ENCODE assay signal across 9 mouse cellular contexts in genomic region chr7:126775185-126775977, GRCm38 (mm10). TPM values are rescaled to one million over a fixed set of nuclear protein-coding genes. Genes with fewer than 3 reads are reported as not detected.
A peak's percentile ranks its signal among the peaks of the same experiment; 100 is the strongest.
DNase-seq lines count a peak whose midpoint lies in the region; ATAC-seq and TF ChIP-seq lines count a peak whose summit lies in the region.
"Had no signal": no experiment of that assay in that cellular context is flagged by ENCODE, and none has a peak within 500 bp of the region (broad histone marks: within the 10 kb centered on the region; RNA-seq: fewer than 3 reads in every experiment).

No protein-coding gene starts in this region.

- peak overlapping the region; percentile 74; the same call in 1 of the 2 replicates for H3K27ac ChIP-seq in liver, embryonic 11.5 days (ENCODE audit: low read depth, low read length)
- peak overlapping the region; percentile 92; the same call in 1 of the 2 replicates for H3K27ac ChIP-seq in hindbrain, postnatal 0 days
- H3K27ac ChIP-seq in neural tube, embryonic 12.5 days = peak overlapping the region; percentile 23; the same call in 1 of the 2 replicates

- peaks cover 35% of the 10 kb centered on the region for H3K4me1 ChIP-seq in liver, embryonic 11.5 days (replicated peaks; ENCODE audit: control insufficient read depth, insufficient read depth, low read length)
- peaks cover 28% of the 10 kb centered on the region for H3K4me1 ChIP-seq in hindbrain, postnatal 0 days (ENCODE audit: insufficient read depth, low read length)
- H3K4me1 ChIP-seq in neural tube, embryonic 12.5 days = peaks cover 27% of the 10 kb centered on the region

- H3K36me3 ChIP-seq in liver, embryonic 11.5 days (ENCODE audit: control insufficient read depth, insufficient read depth, low read length) = peaks cover 8% of the 10 kb centered on the region; the same call in 1 of the 2 replicates
- H3K36me3 ChIP-seq in hindbrain, postnatal 0 days (ENCODE audit: insufficient read depth, low read length) = peaks cover 10% of the 10 kb centered on the region
- peaks cover 24% of the 10 kb centered on the region for H3K36me3 ChIP-seq in neural tube, embryonic 12.5 days

- H3K4me3 ChIP-seq in liver, embryonic 11.5 days (ENCODE audit: low read depth, low read length) = no peak overlapping the region
- no peak overlapping the region for H3K4me3 ChIP-seq in hindbrain, postnatal 0 days (ENCODE audit: low read length)
- no peak overlapping the region for H3K4me3 ChIP-seq in neural tube, embryonic 12.5 days

- WGBS in liver, embryonic 11.5 days = 81% methylated on average over 10 of the region's 10 CpGs
- WGBS in hindbrain, postnatal 0 days = 82% methylated on average over 10 of the region's 10 CpGs
- 87% methylated on average over 10 of the region's 10 CpGs for WGBS in neural tube, embryonic 12.5 days

- no peaks in the 10 kb centered on the region for H3K27me3 ChIP-seq in liver, embryonic 11.5 days (replicated peaks; ENCODE audit: control insufficient read depth, insufficient read depth, low read length)
- H3K27me3 ChIP-seq in hindbrain, postnatal 0 days (ENCODE audit: insufficient read depth, low read length) = no peaks in the 10 kb centered on the region
- H3K27me3 ChIP-seq in neural tube, embryonic 12.5 days (replicated peaks) = no peaks in the 10 kb centered on the region

- peak; percentile 18 for DNase-seq in adrenal gland, postnatal 10 days
- DNase-seq in adrenal gland, adult 18-20 months (ENCODE audit: low spot score in 2 of 2) = no peak
- no peak for DNase-seq in liver, embryonic 11.5 days (ENCODE audit: low spot score)
- no peak for DNase-seq in liver
- DNase-seq in hindbrain, postnatal 0 days (ENCODE audit: low spot score) = no peak
- no peak for DNase-seq in layer of hippocampus, postnatal 10 days (ENCODE audit: low spot score in 2 of 2)
- no peak for DNase-seq in retina, embryonic 14.5 days (ENCODE audit: low spot score)

- no peak for ATAC-seq in liver, embryonic 11.5 days (replicated peaks; ENCODE audit: low FRiP score)
- ATAC-seq in hindbrain, postnatal 0 days = no peak
- no peak for ATAC-seq in neural tube, embryonic 12.5 days (ENCODE audit: low FRiP score, low read depth)

- H3K9ac ChIP-seq in liver, embryonic 11.5 days (ENCODE audit: low read depth, low read length) = peak overlapping the region; percentile 25; the same call in 1 of the 2 replicates
- H3K9ac ChIP-seq in hindbrain, postnatal 0 days (replicated peaks; ENCODE audit: low read length) = no peak overlapping the region
- peak overlapping the region; percentile 84; the same call in 1 of the 2 replicates for H3K9ac ChIP-seq in neural tube, embryonic 12.5 days

- H3K4me2 ChIP-seq in liver, embryonic 11.5 days = peak overlapping the region; percentile 94
- H3K4me2 ChIP-seq in hindbrain, postnatal 0 days (ENCODE audit: low read depth, low read length) = peak overlapping the region; percentile 99; the same call in 1 of the 2 replicates
- peak overlapping the region; percentile 94 for H3K4me2 ChIP-seq in neural tube, embryonic 12.5 days (replicated peaks)

- TF ChIP-seq CTCF in hindbrain, postnatal 0 days (IDR thresholded peaks at IDR 0.05; ENCODE audit: low read depth) = peak; percentile 48

- no peaks in the 10 kb centered on the region for H3K9me3 ChIP-seq in liver, embryonic 11.5 days (ENCODE audit: control insufficient read depth, low read length)
- no peaks in the 10 kb centered on the region for H3K9me3 ChIP-seq in hindbrain, postnatal 0 days (ENCODE audit: low read length)
- no peaks in the 10 kb centered on the region for H3K9me3 ChIP-seq in neural tube, embryonic 12.5 days

RNA-seq across cellular contexts. Expression of gene Ypel3, which starts 1.4 kb away (rescaled TPM):
- 100 to 1,000 TPM; 140 to 147 TPM for total RNA-seq in adrenal gland, postnatal 10 days (2021)
- total RNA-seq in adrenal gland, adult 18-20 months (2021) = 10 to 100 TPM; 93.7 to 95.0 TPM
- 49.1 and 52.2 TPM in 2 replicates for polyA plus RNA-seq in liver, embryonic 11.5 days (2014; fragmentation: Nextera tagmentation; extraction: Ambion mirVana)
- total RNA-seq in hindbrain, postnatal 0 days (2014; rRNA removed) = 163 and 240 TPM in 2 replicates
- polyA plus RNA-seq in hindbrain, postnatal 0 days (2015; fragmentation: Nextera tagmentation; extraction: Ambion mirVana) = 239 and 242 TPM in 2 replicates
- polyA plus RNA-seq in neural tube, embryonic 12.5 days (2016; fragmentation: Nextera tagmentation; extraction: Ambion mirVana) = 160 and 169 TPM in 2 replicates
- 100 to 1,000 TPM; 150 to 152 TPM for total RNA-seq in layer of hippocampus, postnatal 10 days (2021)

RNA-seq across cellular contexts. Expression of gene Tbx6, which starts 5.9 kb away (rescaled TPM):
- total RNA-seq in adrenal gland, postnatal 10 days (2021) = 1 to 10 TPM in 1 of 2 experiments, under 1 TPM in 1; 0.60 to 1.2 TPM
- under 1 TPM; 0.53 to 0.64 TPM for total RNA-seq in adrenal gland, adult 18-20 months (2021)
- 0.22 and 0.55 TPM in 2 replicates for polyA plus RNA-seq in liver, embryonic 11.5 days (2014; fragmentation: Nextera tagmentation; extraction: Ambion mirVana)
- total RNA-seq in hindbrain, postnatal 0 days (2014; rRNA removed) = 0.16 and 2.1 TPM in 2 replicates
- 0.26 and 0.29 TPM in 2 replicates for polyA plus RNA-seq in hindbrain, postnatal 0 days (2015; fragmentation: Nextera tagmentation; extraction: Ambion mirVana)
- 0.68 and 0.72 TPM in 2 replicates for polyA plus RNA-seq in neural tube, embryonic 12.5 days (2016; fragmentation: Nextera tagmentation; extraction: Ambion mirVana)
- total RNA-seq in layer of hippocampus, postnatal 10 days (2021) = under 1 TPM; 0.62 to 0.69 TPM
- total RNA-seq: hematopoietic stem cell, adult 5-6 weeks had no signal

RNA-seq across cellular contexts. Expression of gene Gdpd3, which starts 9.2 kb away (rescaled TPM):
- 1 to 10 TPM; 3.4 to 8.6 TPM for total RNA-seq in adrenal gland, postnatal 10 days (2021)
- total RNA-seq in adrenal gland, adult 18-20 months (2021) = 1 to 10 TPM; 2.7 to 4.3 TPM
- polyA plus RNA-seq in liver, embryonic 11.5 days (2014; fragmentation: Nextera tagmentation; extraction: Ambion mirVana) = 0.87 and 0.96 TPM in 2 replicates
- total RNA-seq in hindbrain, postnatal 0 days (2014; rRNA removed) = 0.43 and 3.4 TPM in 2 replicates
- polyA plus RNA-seq in hindbrain, postnatal 0 days (2015; fragmentation: Nextera tagmentation; extraction: Ambion mirVana) = 0.92 and 0.99 TPM in 2 replicates
- polyA plus RNA-seq in neural tube, embryonic 12.5 days (2016; fragmentation: Nextera tagmentation; extraction: Ambion mirVana) = 1.3 and 2.0 TPM in 2 replicates
- 1 to 10 TPM; 2.7 to 3.0 TPM for total RNA-seq in layer of hippocampus, postnatal 10 days (2021)

RNA-seq across cellular contexts. Expression of gene Mapk3, which starts 16.0 kb away (rescaled TPM):
- total RNA-seq in adrenal gland, postnatal 10 days (2021) = 100 to 1,000 TPM; 125 to 158 TPM
- 100 to 1,000 TPM; 123 to 131 TPM for total RNA-seq in adrenal gland, adult 18-20 months (2021)
- polyA plus RNA-seq in liver, embryonic 11.5 days (2014; fragmentation: Nextera tagmentation; extraction: Ambion mirVana) = 34.0 and 39.3 TPM in 2 replicates
- 109 and 132 TPM in 2 replicates for total RNA-seq in hindbrain, postnatal 0 days (2014; rRNA removed)
- polyA plus RNA-seq in hindbrain, postnatal 0 days (2015; fragmentation: Nextera tagmentation; extraction: Ambion mirVana) = 99.9 and 107 TPM in 2 replicates
- polyA plus RNA-seq in neural tube, embryonic 12.5 days (2016; fragmentation: Nextera tagmentation; extraction: Ambion mirVana) = 79.0 and 79.6 TPM in 2 replicates
- total RNA-seq in layer of hippocampus, postnatal 10 days (2021) = 100 to 1,000 TPM; 146 to 150 TPM

RNA-seq across cellular contexts. Expression of gene Ppp4c, which starts 16.9 kb away (rescaled TPM):
- total RNA-seq in adrenal gland, postnatal 10 days (2021) = 100 to 1,000 TPM; 103 to 107 TPM
- total RNA-seq in adrenal gland, adult 18-20 months (2021) = 10 to 100 TPM; 75.4 to 85.9 TPM
- 266 and 269 TPM in 2 replicates for polyA plus RNA-seq in liver, embryonic 11.5 days (2014; fragmentation: Nextera tagmentation; extraction: Ambion mirVana)
- 126 and 199 TPM in 2 replicates for total RNA-seq in hindbrain, postnatal 0 days (2014; rRNA removed)
- polyA plus RNA-seq in hindbrain, postnatal 0 days (2015; fragmentation: Nextera tagmentation; extraction: Ambion mirVana) = 142 and 143 TPM in 2 replicates
- 293 and 310 TPM in 2 replicates for polyA plus RNA-seq in neural tube, embryonic 12.5 days (2016; fragmentation: Nextera tagmentation; extraction: Ambion mirVana)
- total RNA-seq in layer of hippocampus, postnatal 10 days (2021) = 10 to 100 TPM; 56.2 to 64.6 TPM

Comparison
In these comparisons a context has a peak if more than half of its experiments do, and no peak if none do; other contexts are left out.
1. H3K27ac ChIP-seq: peak in every context shown above with its lines; median percentile 92 in hindbrain, postnatal 0 days; 74 in liver, embryonic 11.5 days; 23 in neural tube, embryonic 12.5 days.